ENCODE assay signal across 12 mouse cellular contexts in the genomic region with DNA sequence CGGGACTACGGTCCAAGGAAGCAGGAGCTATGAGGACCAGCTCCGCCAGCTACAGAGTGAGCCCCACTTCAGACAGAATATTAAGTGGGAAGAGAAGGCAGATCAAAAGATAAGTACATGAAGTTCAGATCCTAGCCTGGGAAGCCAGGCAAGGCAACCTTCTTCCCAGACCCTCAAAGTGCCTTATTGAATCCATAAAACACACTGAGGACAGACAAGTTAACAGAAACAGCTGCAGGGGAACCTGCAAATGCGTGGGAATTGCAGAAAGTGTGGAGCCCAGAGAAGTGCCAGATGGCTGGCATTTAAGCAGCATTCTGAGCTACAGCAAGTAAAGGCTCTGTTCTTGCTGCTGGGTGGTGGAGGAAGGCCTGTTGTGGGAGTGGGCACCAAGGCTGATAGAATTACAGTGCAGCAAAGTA. TPM values are rescaled to one million over a fixed set of nuclear protein-coding genes. Genes with fewer than 3 reads are reported as not detected.
A peak's percentile ranks its signal among the peaks of the same experiment; 100 is the strongest.
DNase-seq lines count a peak whose midpoint lies in the region; ATAC-seq and TF ChIP-seq lines count a peak whose summit lies in the region.
"Had no signal": no experiment of that assay in that cellular context is flagged by ENCODE, and none has a peak within 500 bp of the region (broad histone marks: within the 10 kb centered on the region; RNA-seq: fewer than 3 reads in every experiment).

No protein-coding gene starts in this region.

- ATAC-seq in cerebellum, adult (ENCODE audit: insufficient number of reproducible peaks, low FRiP score, low TSS enrichment) = no peak
- ATAC-seq in hindbrain, embryonic 16.5 days = peak; percentile 67; the same call in 1 of the 2 replicates
- ATAC-seq in midbrain, embryonic 12.5 days (ENCODE audit: low FRiP score, low read depth) = peak; percentile 69
- ATAC-seq: intestine, embryonic 15.5 days had no signal

- no peak overlapping the region for H3K4me3 ChIP-seq in cortical plate, adult 2 months (ENCODE audit: insufficient read depth, low read length)
- H3K4me3 ChIP-seq in hindbrain, embryonic 16.5 days (ENCODE audit: low read length) = no peak overlapping the region
- H3K4me3 ChIP-seq in midbrain, embryonic 12.5 days = no peak overlapping the region
- H3K4me3 ChIP-seq: intestine, embryonic 15.5 days; liver, embryonic 13.5 days; myocyte had no signal

- no peak overlapping the region for H3K9ac ChIP-seq in hindbrain, embryonic 16.5 days (ENCODE audit: low read depth, low read length)
- no peak overlapping the region for H3K9ac ChIP-seq in midbrain, embryonic 12.5 days (replicated peaks)
- H3K9ac ChIP-seq: intestine, embryonic 15.5 days; liver, embryonic 13.5 days had no signal

- 60% methylated on average over 4 of the region's 4 CpGs for WGBS in hindbrain, embryonic 16.5 days
- 23% methylated on average over 4 of the region's 4 CpGs for WGBS in midbrain, embryonic 12.5 days

- no peaks in the 10 kb centered on the region; the same call in 1 of the 2 replicates for H3K36me3 ChIP-seq in hindbrain, embryonic 16.5 days (ENCODE audit: control insufficient read depth, insufficient read depth, low read length)
- peaks cover 2% of the 10 kb centered on the region; the same call in 1 of the 2 replicates for H3K36me3 ChIP-seq in midbrain, embryonic 12.5 days
- H3K36me3 ChIP-seq: intestine, embryonic 15.5 days; liver, embryonic 13.5 days had no signal

- H3K27me3 ChIP-seq in hindbrain, embryonic 16.5 days (replicated peaks; ENCODE audit: control insufficient read depth, insufficient read depth, low read length) = no peaks in the 10 kb centered on the region
- no peaks in the 10 kb centered on the region for H3K27me3 ChIP-seq in midbrain, embryonic 12.5 days
- H3K27me3 ChIP-seq: intestine, embryonic 15.5 days; liver, embryonic 13.5 days had no signal

- no peak for TF ChIP-seq CTCF in cortical plate, adult 2 months (IDR thresholded peaks at IDR 0.05; ENCODE audit: extremely low read depth, insufficient read depth, low read length)

- H3K4me1 ChIP-seq in cortical plate, adult 2 months (ENCODE audit: control insufficient read depth, insufficient read depth, low read length) = peaks cover 24% of the 10 kb centered on the region
- peaks cover 4% of the 10 kb centered on the region for H3K4me1 ChIP-seq in hindbrain, embryonic 16.5 days (ENCODE audit: control insufficient read depth, insufficient read depth, low read depth, low read length)
- H3K4me1 ChIP-seq in midbrain, embryonic 12.5 days = peaks cover 30% of the 10 kb centered on the region
- H3K4me1 ChIP-seq: intestine, embryonic 15.5 days; liver, embryonic 13.5 days had no signal

- peak overlapping the region; percentile 49 for H3K27ac ChIP-seq in cortical plate, adult 2 months (ENCODE audit: insufficient read depth, low read length)
- peak overlapping the region; percentile 30 for H3K27ac ChIP-seq in hindbrain, embryonic 16.5 days (ENCODE audit: low read depth, low read length)
- peak overlapping the region; percentile 78 for H3K27ac ChIP-seq in midbrain, embryonic 12.5 days (replicated peaks)
- H3K27ac ChIP-seq: intestine, embryonic 15.5 days; liver, embryonic 13.5 days had no signal

- no peaks in the 10 kb centered on the region for H3K9me3 ChIP-seq in hindbrain, embryonic 16.5 days (ENCODE audit: control insufficient read depth, low read length)
- no peaks in the 10 kb centered on the region for H3K9me3 ChIP-seq in midbrain, embryonic 12.5 days
- H3K9me3 ChIP-seq: intestine, embryonic 15.5 days; liver, embryonic 13.5 days had no signal

- no peak overlapping the region for H3K4me2 ChIP-seq in hindbrain, embryonic 16.5 days (ENCODE audit: low read length)
- H3K4me2 ChIP-seq in midbrain, embryonic 12.5 days (replicated peaks) = peak overlapping the region; percentile 23
- H3K4me2 ChIP-seq: intestine, embryonic 15.5 days; liver, embryonic 13.5 days had no signal

- 0 out of 2 replicates have a peak, but pooled peaks have one; percentile 18 for TF ChIP-seq POLR2A in cortical plate, adult 2 months (IDR thresholded peaks at IDR 0.05; ENCODE audit: extremely low read depth, insufficient read depth, low read length)

- peak; percentile 35 to 50 for DNase-seq in cerebellum, postnatal 10 days
- no peak for DNase-seq in spleen, postnatal 36 days (ENCODE audit: low spot score in 2 of 2)
- no peak for DNase-seq in adrenal gland, adult 2 months
- no peak for DNase-seq in lung, postnatal 14 days
- DNase-seq: liver, embryonic 13.5 days had no signal

RNA-seq across cellular contexts. Expression of gene Cpe, which starts 34.9 kb away (rescaled TPM):
- 1,729 and 1,769 TPM in 2 replicates for polyA plus RNA-seq in cortical plate, adult 2 months (2012; rRNA removed)
- polyA plus RNA-seq in hindbrain, embryonic 16.5 days (2015; fragmentation: Nextera tagmentation; extraction: Ambion mirVana) = 718 and 866 TPM in 2 replicates
- polyA plus RNA-seq in midbrain, embryonic 12.5 days (2016; fragmentation: Nextera tagmentation; extraction: Ambion mirVana) = 426 and 488 TPM in 2 replicates
- 1,000 to 10,000 TPM in 1 of 2 experiments, 100 to 1,000 TPM in 1; 895 to 1,063 TPM for total RNA-seq in adrenal gland, adult 2 months (2021)
- 299 and 315 TPM in 2 replicates for polyA plus RNA-seq in adrenal gland, adult 2 months (2012; rRNA removed)
- total RNA-seq: granulocyte monocyte progenitor cell, adult 5-6 weeks had no signal

Comparison
In these comparisons a context has a peak if more than half of its experiments do, and no peak if none do; other contexts are left out.
1. DNase-seq: peak in cerebellum, postnatal 10 days (2 of 2); none in spleen, postnatal 36 days (0 of 2), adrenal gland, adult 2 months (single experiment) and lung, postnatal 14 days (single experiment).
2. Peak in every context shown above with its lines, with median percentiles within 50 percentile points of each other: H3K27ac ChIP-seq.